Mouse (Mus musculus): ENCODE results near the gene Coq7. TPM values are rescaled to one million over a fixed set of nuclear protein-coding genes. Genes with fewer than 3 reads are reported as not detected.
A peak's percentile ranks its signal among the peaks of the same experiment; 100 is the strongest.

The Coq7 gene
- polyA plus RNA-seq (2015; fragmentation: Nextera tagmentation; extraction: Ambion mirVana) = 56.5 and 58.8 TPM in 2 replicates

GRCm38 (mm10) chr7:118533178-118533578 lies at the start of gene Coq7:
TSS of gene Coq7 (minus strand) at chr7:118533356.
- ATAC-seq (ENCODE audit: low read depth) = peak; percentile 99
- H3K9me3 ChIP-seq (replicated peaks) = no peaks in the 10 kb centered on the region
- DNase-seq = peak; percentile 81
- H3K36me3 ChIP-seq = peaks cover 2% of the 10 kb centered on the region; the same call in 1 of the 2 replicates
- H3K27me3 ChIP-seq = no peaks in the 10 kb centered on the region
- H3K27ac ChIP-seq = peak within 1 kb of the TSS; percentile 84
- H3K9ac ChIP-seq = peak within 1 kb of the TSS; percentile 79
- H3K4me3 ChIP-seq (replicated peaks) = peak within 1 kb of the TSS; percentile 82
- peaks cover 15% of the 10 kb centered on the region for H3K4me1 ChIP-seq (replicated peaks)
- H3K4me2 ChIP-seq = peak within 1 kb of the TSS; percentile 78
- under 1% methylated on average over 31 of the region's 31 CpGs for WGBS (ENCODE audit: insufficient replicate concordance)

DNA sequence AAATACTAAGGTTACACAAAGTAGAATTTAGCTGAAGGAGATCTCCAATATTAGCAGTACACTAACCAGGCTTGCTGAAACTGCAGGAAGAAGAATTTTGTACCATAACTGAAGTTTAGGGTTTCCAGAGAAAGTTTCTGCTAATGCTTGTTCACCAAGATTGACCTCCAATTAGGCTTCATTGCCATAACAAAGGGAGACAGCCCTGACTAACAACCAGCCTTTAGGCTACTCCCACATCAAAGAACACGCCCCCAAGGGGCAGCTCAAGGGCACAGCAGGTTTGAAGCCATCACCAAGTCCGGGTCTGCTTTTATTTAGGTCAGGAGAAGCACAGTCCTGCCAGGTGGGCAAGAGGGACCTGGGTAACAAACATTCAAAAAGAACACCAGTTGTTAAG lies 46.8 kb upstream of the Coq7 start:
- WGBS (ENCODE audit: insufficient replicate concordance) = 49% methylated on average over 2 of the region's 2 CpGs
- H3K9ac ChIP-seq = no peak overlapping the region
- DNase-seq (no peak), ATAC-seq (ENCODE audit: low read depth) (no peak)
- H3K4me2 ChIP-seq = no peak overlapping the region
- H3K36me3 ChIP-seq = no peaks in the 10 kb centered on the region
- H3K4me1 ChIP-seq (replicated peaks) = peaks cover 10% of the 10 kb centered on the region; the same call in 1 of the 2 replicates
- no peaks in the 10 kb centered on the region for H3K9me3 ChIP-seq (replicated peaks)
- H3K4me3 ChIP-seq (replicated peaks) = no peak overlapping the region
- no peak overlapping the region for H3K27ac ChIP-seq
- H3K27me3 ChIP-seq = peaks cover 21% of the 10 kb centered on the region

DNA sequence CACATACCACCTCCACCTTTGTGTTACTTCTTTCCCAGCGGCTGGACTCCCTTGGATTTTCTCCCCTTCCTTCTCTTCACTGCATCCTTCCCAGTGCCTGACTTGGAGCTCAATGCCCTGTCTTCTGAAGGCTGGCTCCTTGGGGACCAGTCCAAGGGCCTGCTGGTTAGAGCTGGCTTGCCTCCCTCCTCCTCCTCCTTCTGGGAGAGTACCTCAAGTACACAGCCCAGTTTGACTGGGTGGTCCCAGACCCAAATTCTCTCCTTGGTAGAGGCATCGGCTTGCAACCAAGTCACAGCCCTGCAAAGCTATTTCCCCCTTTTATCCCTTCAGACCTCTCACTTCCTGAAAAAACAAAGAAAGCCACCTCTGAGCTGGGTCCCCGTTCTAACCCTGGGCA lies 45.1 kb upstream of the Coq7 start:
- H3K36me3 ChIP-seq = no peaks in the 10 kb centered on the region
- no peak overlapping the region for H3K27ac ChIP-seq
- H3K27me3 ChIP-seq = peaks cover 5% of the 10 kb centered on the region; the same call in 1 of the 2 replicates
- WGBS (ENCODE audit: insufficient replicate concordance) = 45% methylated on average over 3 of the region's 3 CpGs
- H3K4me2 ChIP-seq = no peak overlapping the region
- H3K4me1 ChIP-seq (replicated peaks) = no peaks in the 10 kb centered on the region
- DNase-seq (no peak), ATAC-seq (ENCODE audit: low read depth) (no peak)
- H3K9ac ChIP-seq = no peak overlapping the region
- H3K9me3 ChIP-seq (replicated peaks) = no peaks in the 10 kb centered on the region
- H3K4me3 ChIP-seq (replicated peaks) = no peak overlapping the region

GRCm38 (mm10) chr7:118572039-118572438 lies 38.9 kb upstream of the Coq7 start:
- no peak for ATAC-seq (ENCODE audit: low read depth)
- H3K36me3 ChIP-seq = no peaks in the 10 kb centered on the region
- H3K4me3 ChIP-seq (replicated peaks) = no peak overlapping the region
- no peak overlapping the region for H3K9ac ChIP-seq
- no peaks in the 10 kb centered on the region for H3K4me1 ChIP-seq (replicated peaks)
- H3K27me3 ChIP-seq = no peaks in the 10 kb centered on the region
- H3K27ac ChIP-seq = no peak overlapping the region
- WGBS (ENCODE audit: insufficient replicate concordance) = 48% methylated on average over 5 of the region's 5 CpGs
- no peaks in the 10 kb centered on the region for H3K9me3 ChIP-seq (replicated peaks)
- no peak overlapping the region for H3K4me2 ChIP-seq
- DNase-seq = no peak

GRCm38 (mm10) chr7:118571350-118571749 lies 38.2 kb upstream of the Coq7 start:
- Histone ChIP-seq H3K36me3 (no peaks in the 10 kb centered on the region), H3K4me2 (no peak overlapping the region), H3K4me3 (replicated peaks) (no peak overlapping the region), H3K9ac (no peak overlapping the region), H3K9me3 (replicated peaks) (no peaks in the 10 kb centered on the region), H3K27ac (no peak overlapping the region), H3K27me3 (no peaks in the 10 kb centered on the region), H3K4me1 (replicated peaks) (no peaks in the 10 kb centered on the region)
- DNase-seq (no peak), ATAC-seq (ENCODE audit: low read depth) (no peak)
- 52% methylated on average over 5 of the region's 5 CpGs for WGBS (ENCODE audit: insufficient replicate concordance)

GRCm38 (mm10) chr7:118569121-118569543 lies 36.0 kb upstream of the Coq7 start:
- Histone ChIP-seq H3K4me2 (no peak overlapping the region), H3K9ac (no peak overlapping the region), H3K4me1 (replicated peaks) (no peaks in the 10 kb centered on the region), H3K9me3 (replicated peaks) (no peaks in the 10 kb centered on the region), H3K27ac (no peak overlapping the region), H3K36me3 (no peaks in the 10 kb centered on the region), H3K27me3 (no peaks in the 10 kb centered on the region), H3K4me3 (replicated peaks) (no peak overlapping the region)
- ATAC-seq (ENCODE audit: low read depth) = no peak
- no peak for DNase-seq
- WGBS (ENCODE audit: insufficient replicate concordance) = 70% methylated on average over 6 of the region's 6 CpGs

GRCm38 (mm10) chr7:118554290-118554689 lies 21.1 kb upstream of the Coq7 start:
- Histone ChIP-seq H3K4me2 (no peak overlapping the region), H3K9ac (no peak overlapping the region), H3K27ac (no peak overlapping the region), H3K4me1 (replicated peaks) (no peaks in the 10 kb centered on the region), H3K4me3 (replicated peaks) (no peak overlapping the region), H3K36me3 (no peaks in the 10 kb centered on the region), H3K9me3 (replicated peaks) (no peaks in the 10 kb centered on the region), H3K27me3 (no peaks in the 10 kb centered on the region)
- no peak for ATAC-seq (ENCODE audit: low read depth)
- no peak for DNase-seq
- WGBS (ENCODE audit: insufficient replicate concordance) = 68% methylated on average over 2 of the region's 2 CpGs

DNA sequence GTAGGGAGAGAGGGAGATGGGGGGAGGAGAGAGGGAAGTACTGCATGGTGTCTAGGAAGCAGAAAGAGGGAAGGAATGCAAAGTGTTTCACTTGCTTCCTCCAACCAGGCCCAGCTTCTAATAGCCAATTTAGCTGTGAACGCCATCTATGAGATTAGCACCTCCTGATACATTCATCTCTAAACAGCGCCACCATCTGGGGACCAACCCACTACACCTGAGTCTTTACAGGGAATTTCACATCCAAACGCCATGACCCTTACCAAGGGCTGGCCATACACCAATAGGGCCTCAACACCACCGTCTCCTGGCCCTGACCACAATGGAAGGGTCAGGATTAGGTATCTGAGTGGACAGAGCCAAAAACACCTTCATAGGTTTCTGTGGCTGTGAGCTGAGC lies 20.7 kb upstream of the Coq7 start:
- no peak overlapping the region for H3K27ac ChIP-seq
- no peak overlapping the region for H3K4me3 ChIP-seq (replicated peaks)
- H3K9ac ChIP-seq = no peak overlapping the region
- no peaks in the 10 kb centered on the region for H3K36me3 ChIP-seq
- 58% methylated on average over 4 of the region's 4 CpGs for WGBS (ENCODE audit: insufficient replicate concordance)
- no peaks in the 10 kb centered on the region for H3K4me1 ChIP-seq (replicated peaks)
- no peak overlapping the region for H3K4me2 ChIP-seq
- no peaks in the 10 kb centered on the region for H3K27me3 ChIP-seq
- no peaks in the 10 kb centered on the region for H3K9me3 ChIP-seq (replicated peaks)
- DNase-seq (no peak), ATAC-seq (ENCODE audit: low read depth) (no peak)

DNA sequence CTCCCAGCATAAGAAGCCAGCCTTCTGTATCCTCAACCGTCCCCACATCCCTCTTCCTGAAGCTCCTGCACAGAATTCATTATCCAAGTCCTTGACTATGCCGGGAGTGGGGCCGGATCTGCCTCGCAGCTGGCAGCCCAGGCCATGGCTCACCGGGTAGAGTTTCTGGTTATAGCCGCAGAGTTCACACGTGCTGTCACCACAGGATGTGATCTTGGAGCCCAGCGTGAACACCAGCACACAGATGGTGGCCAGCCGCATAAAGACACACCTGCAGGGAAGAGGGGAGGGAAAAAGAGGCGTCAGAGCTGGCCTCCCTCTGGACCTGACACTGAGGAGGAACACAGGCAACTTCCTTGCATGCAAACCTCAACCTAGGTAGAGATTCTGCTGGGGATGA lies 14.3 kb upstream of the Coq7 start:
- Histone ChIP-seq H3K4me2 (no peak overlapping the region), H3K27me3 (no peaks in the 10 kb centered on the region), H3K4me1 (replicated peaks) (no peaks in the 10 kb centered on the region; the same call in 1 of the 2 replicates), H3K36me3 (no peaks in the 10 kb centered on the region), H3K4me3 (replicated peaks) (no peak overlapping the region), H3K27ac (no peak overlapping the region), H3K9ac (no peak overlapping the region), H3K9me3 (replicated peaks) (no peaks in the 10 kb centered on the region)
- 62% methylated on average over 10 of the region's 10 CpGs for WGBS (ENCODE audit: insufficient replicate concordance)
- no peak for DNase-seq
- no peak for ATAC-seq (ENCODE audit: low read depth)

DNA sequence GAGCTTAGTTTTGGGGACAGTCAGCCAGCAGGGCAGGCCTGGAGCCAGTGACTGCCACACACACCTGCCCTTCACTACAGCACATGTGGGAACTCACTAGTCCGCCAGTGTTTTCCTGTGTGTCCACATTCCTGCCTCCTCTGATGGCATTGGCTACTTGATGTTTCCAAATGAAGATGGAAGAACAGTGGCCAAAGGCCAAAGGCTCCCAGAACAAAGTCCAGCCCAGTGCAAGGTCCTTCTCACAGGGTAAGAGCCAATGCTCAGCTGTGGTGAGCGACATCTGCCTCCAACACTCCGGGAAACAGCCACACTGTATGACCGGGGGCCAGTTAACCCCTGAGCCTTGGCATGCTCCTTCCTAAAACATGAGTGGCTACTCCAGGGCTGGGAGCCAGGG lies 11.0 kb upstream of the Coq7 start:
- Histone ChIP-seq H3K27me3 (no peaks in the 10 kb centered on the region), H3K4me2 (no peak overlapping the region), H3K9ac (no peak overlapping the region), H3K9me3 (replicated peaks) (no peaks in the 10 kb centered on the region), H3K36me3 (no peaks in the 10 kb centered on the region), H3K4me1 (replicated peaks) (no peaks in the 10 kb centered on the region; the same call in 1 of the 2 replicates), H3K27ac (no peak overlapping the region), H3K4me3 (replicated peaks) (no peak overlapping the region)
- WGBS (ENCODE audit: insufficient replicate concordance) = 89% methylated on average over 4 of the region's 4 CpGs
- DNase-seq (no peak), ATAC-seq (ENCODE audit: low read depth) (no peak)

GRCm38 (mm10) chr7:118535076-118535475 lies 1.9 kb upstream of the Coq7 start:
- no peak for ATAC-seq (ENCODE audit: low read depth)

GRCm38 (mm10) chr7:118534326-118534725 lies 1.2 kb upstream of the Coq7 start:
- ATAC-seq (ENCODE audit: low read depth) (no peak), DNase-seq (no peak)
- WGBS (ENCODE audit: insufficient replicate concordance) = 61% methylated on average over 3 of the region's 3 CpGs
- Histone ChIP-seq H3K27me3 (no peaks in the 10 kb centered on the region), H3K36me3 (no peaks in the 10 kb centered on the region), H3K4me2 (no peak overlapping the region), H3K27ac (no peak overlapping the region), H3K4me1 (replicated peaks) (peaks cover 15% of the 10 kb centered on the region), H3K9me3 (replicated peaks) (no peaks in the 10 kb centered on the region), H3K4me3 (replicated peaks) (no peak overlapping the region), H3K9ac (no peak overlapping the region)

More at GRCm38 (mm10) chr7:118535076-118535475, 1.9 kb upstream of the Coq7 start:
- H3K4me1 ChIP-seq (replicated peaks) = peaks cover 15% of the 10 kb centered on the region
- no peak for DNase-seq
- no peak overlapping the region for H3K27ac ChIP-seq
- no peaks in the 10 kb centered on the region for H3K27me3 ChIP-seq
- no peaks in the 10 kb centered on the region for H3K36me3 ChIP-seq
- no peak overlapping the region for H3K9ac ChIP-seq
- no peak overlapping the region for H3K4me2 ChIP-seq
- H3K9me3 ChIP-seq (replicated peaks) = no peaks in the 10 kb centered on the region
- no peak overlapping the region for H3K4me3 ChIP-seq (replicated peaks)
- 76% methylated on average over 4 of the region's 4 CpGs for WGBS (ENCODE audit: insufficient replicate concordance)
